Mouse (Mus musculus): ENCODE measurements at regions not wholly inside any gene's neighbourhood (a gene's known extent, or its start where the extent isn't known, plus 50 kb on each side); places are given as distances from the start of the nearest gene placed in this dataset.

- no peak for DNase-seq (ENCODE audit: low read depth, low spot score)
- no peak overlapping the region for H3K4me3 ChIP-seq (ENCODE audit: control insufficient read depth in 1 of 2, insufficient read depth in 1 of 2, low read depth in 2 of 2, low read length in 2 of 2)
- H3K4me1 ChIP-seq (ENCODE audit: control insufficient read depth in 1 of 2, insufficient read depth in 2 of 2, low read length in 2 of 2), result no peaks in the 10 kb centered on the region
- no peak overlapping the region for H3K9ac ChIP-seq (ENCODE audit: control insufficient read depth, low read depth, low read length, poor library complexity, severe bottlenecking)
- no peak overlapping the region for H3K27ac ChIP-seq (ENCODE audit: control insufficient read depth, low read depth, low read length)
- H3K36me3 ChIP-seq (ENCODE audit: control insufficient read depth in 1 of 2, insufficient read depth in 2 of 2, low read length in 2 of 2), result no peaks in the 10 kb centered on the region
- no peaks in the 10 kb centered on the region for H3K79me2 ChIP-seq (ENCODE audit: control insufficient read depth, insufficient read depth, low read length, poor library complexity)
- no peak for TF ChIP-seq GATA1 (IDR thresholded peaks at IDR 0.05; ENCODE audit: low read depth, low read length)
- TF ChIP-seq TAL1 (IDR thresholded peaks at IDR 0.05; ENCODE audit: low read length), result no peak
- TF ChIP-seq USF1 (IDR thresholded peaks at IDR 0.05; ENCODE audit: low read depth, low read length), result no peak
- TF ChIP-seq TBP (IDR thresholded peaks at IDR 0.05; ENCODE audit: low read depth, low read length), result no peak
- TF ChIP-seq ZNF384 (IDR thresholded peaks at IDR 0.05; ENCODE audit: low read depth, low read length), result no peak
- TF ChIP-seq MAFK (IDR thresholded peaks at IDR 0.05; ENCODE audit: borderline replicate concordance, low read depth, low read length), result no peak
- TF ChIP-seq CTCF (IDR thresholded peaks at IDR 0.05 in 2 of 3, conservative IDR thresholded peaks at IDR 0.05 in 1 of 3; ENCODE audit: control insufficient read depth in 1 of 3, insufficient read depth in 1 of 3, low read depth in 2 of 3, low read length in 3 of 3, poor library complexity in 1 of 3, severe bottlenecking in 1 of 3), result no peak
- TF ChIP-seq EP300 (IDR thresholded peaks at IDR 0.05; ENCODE audit: low read depth in 1 of 2, low read length in 2 of 2), result no peak
- TF ChIP-seq POLR2AphosphoS5 (IDR thresholded peaks at IDR 0.05; ENCODE audit: borderline replicate concordance, low read depth, low read length), result no peak
- no peak for TF ChIP-seq CHD1 (IDR thresholded peaks at IDR 0.05; ENCODE audit: low read depth, low read length)
- no peak for TF ChIP-seq SIN3A (IDR thresholded peaks at IDR 0.05; ENCODE audit: low read length)
- no peak for TF ChIP-seq MAX (IDR thresholded peaks at IDR 0.05; ENCODE audit: low read length)
- no peak for TF ChIP-seq ZKSCAN1 (IDR thresholded peaks at IDR 0.05; ENCODE audit: low read depth, low read length)
- no peak for TF ChIP-seq GABPA (IDR thresholded peaks at IDR 0.05; ENCODE audit: low read depth, low read length)
- TF ChIP-seq MYB (IDR thresholded peaks at IDR 0.05; ENCODE audit: low read depth, low read length), result no peak
- no peak for TF ChIP-seq BHLHE40 (IDR thresholded peaks at IDR 0.05; ENCODE audit: borderline replicate concordance, low read depth, low read length)
- TF ChIP-seq ELF1 (IDR thresholded peaks at IDR 0.05; ENCODE audit: low read depth, low read length), result no peak
- H3K27me3 ChIP-seq (ENCODE audit: control insufficient read depth in 1 of 2, insufficient read depth in 2 of 2, low read length in 2 of 2), result no peaks in the 10 kb centered on the region
- no peaks in the 10 kb centered on the region for H3K9me3 ChIP-seq (replicated peaks; ENCODE audit: insufficient read depth, low read length)
Measured at GRCm38 (mm10) chr3:147246141-147246540, 394.0 kb downstream of the Ttll7 start.

GRCm38 (mm10) chr3:147249466-147249865 lies 397.3 kb downstream of the Ttll7 start:
- no peaks in the 10 kb centered on the region for H3K27me3 ChIP-seq (ENCODE audit: control insufficient read depth in 1 of 2, insufficient read depth in 2 of 2, low read length in 2 of 2)
- no peak overlapping the region for H3K4me3 ChIP-seq (ENCODE audit: control insufficient read depth in 1 of 2, insufficient read depth in 1 of 2, low read depth in 2 of 2, low read length in 2 of 2)
- no peak for TF ChIP-seq NRF1 (IDR thresholded peaks at IDR 0.05; ENCODE audit: insufficient read depth, low read depth, low read length, poor library complexity, severe bottlenecking)
- TF ChIP-seq JUND (IDR thresholded peaks at IDR 0.05; ENCODE audit: low read depth, low read length), result no peak
- TF ChIP-seq RCOR1 (IDR thresholded peaks at IDR 0.05; ENCODE audit: low read depth, low read length), result no peak
- TF ChIP-seq GATA1 (IDR thresholded peaks at IDR 0.05; ENCODE audit: low read depth, low read length), result no peak
- no peak for TF ChIP-seq TCF12 (IDR thresholded peaks at IDR 0.05; ENCODE audit: low read depth, low read length)
- no peak for TF ChIP-seq TAL1 (IDR thresholded peaks at IDR 0.05; ENCODE audit: low read length)
- TF ChIP-seq CTCF (IDR thresholded peaks at IDR 0.05 in 2 of 3, conservative IDR thresholded peaks at IDR 0.05 in 1 of 3; ENCODE audit: control insufficient read depth in 1 of 3, insufficient read depth in 1 of 3, low read depth in 2 of 3, low read length in 3 of 3, poor library complexity in 1 of 3, severe bottlenecking in 1 of 3), result no peak
- no peak for TF ChIP-seq MAZ (IDR thresholded peaks at IDR 0.05; ENCODE audit: low read depth, low read length)
- TF ChIP-seq ZNF384 (IDR thresholded peaks at IDR 0.05; ENCODE audit: low read depth, low read length), result no peak
- no peak for TF ChIP-seq EP300 (IDR thresholded peaks at IDR 0.05; ENCODE audit: low read depth in 1 of 2, low read length in 2 of 2)
- TF ChIP-seq ZC3H11A (IDR thresholded peaks at IDR 0.05; ENCODE audit: low read depth, low read length), result no peak
- no peak for TF ChIP-seq RAD21 (IDR thresholded peaks at IDR 0.05; ENCODE audit: low read depth, low read length)
- no peak for TF ChIP-seq ETS1 (IDR thresholded peaks at IDR 0.05; ENCODE audit: low read depth, low read length)
- TF ChIP-seq ELF1 (IDR thresholded peaks at IDR 0.05; ENCODE audit: low read depth, low read length), result no peak
- no peak for TF ChIP-seq NELFE (IDR thresholded peaks at IDR 0.05; ENCODE audit: low read depth, low read length)
- no peak for TF ChIP-seq CHD2 (IDR thresholded peaks at IDR 0.05; ENCODE audit: low read length)
- no peak for TF ChIP-seq GABPA (IDR thresholded peaks at IDR 0.05; ENCODE audit: low read depth, low read length)
- no peaks in the 10 kb centered on the region for H3K4me1 ChIP-seq (ENCODE audit: control insufficient read depth in 1 of 2, insufficient read depth in 2 of 2, low read length in 2 of 2)
- no peak overlapping the region for H3K9ac ChIP-seq (ENCODE audit: control insufficient read depth, low read depth, low read length, poor library complexity, severe bottlenecking)
- no peaks in the 10 kb centered on the region for H3K36me3 ChIP-seq (ENCODE audit: control insufficient read depth in 1 of 2, insufficient read depth in 2 of 2, low read length in 2 of 2)
- no peak overlapping the region for H3K27ac ChIP-seq (ENCODE audit: control insufficient read depth, low read depth, low read length)
- H3K9me3 ChIP-seq (replicated peaks; ENCODE audit: insufficient read depth, low read length), result no peaks in the 10 kb centered on the region
- no peaks in the 10 kb centered on the region for H3K79me2 ChIP-seq (ENCODE audit: control insufficient read depth, insufficient read depth, low read length, poor library complexity)
- no peak for DNase-seq (ENCODE audit: low read depth, low spot score)

Measured in MEL (cell line).